Mouse (Mus musculus) liver, embryonic 14.5 days (tissue): Measurements from ENCODE around the gene Sarm1.

ENCODE experiments used
- CTCF ChIP-seq: IDR thresholded peaks from 2 replicates; pipeline ENCODE4 v1.5.1; 2016; ENCODE audit warnings: antibody characterized with exemption, low read depth, control low read depth
- EP300 ChIP-seq: IDR thresholded peaks from 2 replicates; pipeline ENCODE4 v1.6.1; 2016; ENCODE audit warnings: antibody characterized with exemption, low read depth

DNA sequence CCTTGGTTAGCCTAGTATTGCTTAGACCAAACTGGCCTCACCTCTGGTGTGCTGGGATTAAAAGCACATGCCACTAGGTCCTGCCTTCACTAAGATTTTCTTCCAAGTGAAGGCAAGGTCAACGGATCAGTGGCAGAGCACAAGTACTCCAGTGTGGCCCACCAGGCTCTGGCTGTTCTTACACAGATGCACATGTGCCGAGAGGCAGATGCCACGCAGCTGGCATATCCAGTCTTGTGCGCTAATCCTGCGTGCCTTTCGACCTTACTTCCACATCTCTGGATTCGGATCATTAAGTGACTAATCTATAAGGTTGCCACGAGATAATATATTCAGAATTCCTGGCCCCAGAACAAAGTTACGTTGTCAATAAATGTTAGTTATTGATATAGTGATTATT lies 32.4 kb downstream of the Sarm1 start:
- no peak for TF ChIP-seq EP300
- no peak for TF ChIP-seq CTCF
